Mouse (Mus musculus): ENCODE data around the gene Asf1b. TPM values are rescaled to one million over a fixed set of nuclear protein-coding genes. Genes with fewer than 3 reads are reported as not detected.

Asf1b gene
- total RNA-seq, 1 experiment from 2014 or later, result 22.5 TPM

DNA sequence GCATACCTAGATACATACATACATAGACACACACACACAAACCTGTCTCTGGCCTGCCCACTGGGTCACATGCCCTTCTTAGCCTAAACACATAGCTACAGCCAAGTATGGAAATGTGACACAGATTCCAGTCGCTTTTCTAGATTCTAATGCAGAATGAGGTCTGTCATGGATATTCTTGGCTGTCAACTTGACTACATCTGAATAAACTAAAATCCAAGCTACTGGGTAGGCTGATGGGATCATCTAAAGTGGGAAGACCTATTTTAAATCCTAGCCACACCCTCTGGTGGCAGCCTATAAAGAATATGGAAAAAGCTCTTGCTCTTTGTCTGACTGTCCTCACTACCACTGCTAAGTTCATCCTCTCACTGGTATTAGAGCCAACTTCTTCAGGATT, 12.9 kb upstream of the Asf1b start:
- ATAC-seq (replicated peaks in 1 of 2; ENCODE audit: insufficient read depth in 1 of 2, low FRiP score in 2 of 2, low TSS enrichment in 1 of 2, low read depth in 1 of 2, poor library complexity in 2 of 2, severe bottlenecking in 2 of 2), result no peak

- ATAC-seq (replicated peaks in 1 of 2; ENCODE audit: insufficient read depth in 1 of 2, low FRiP score in 2 of 2, low TSS enrichment in 1 of 2, low read depth in 1 of 2, poor library complexity in 2 of 2, severe bottlenecking in 2 of 2), result no peak
These were observed 9.8 kb upstream of the Asf1b start for GRCm38 (mm10) chr8:83945540-83945939.

- no peak for ATAC-seq (replicated peaks in 1 of 2; ENCODE audit: insufficient read depth in 1 of 2, low FRiP score in 2 of 2, low TSS enrichment in 1 of 2, low read depth in 1 of 2, poor library complexity in 2 of 2, severe bottlenecking in 2 of 2)
These were observed 580 bp upstream of the Asf1b start for GRCm38 (mm10) chr8:83954749-83955105.

- ATAC-seq (replicated peaks in 1 of 2; ENCODE audit: insufficient read depth in 1 of 2, low FRiP score in 2 of 2, low TSS enrichment in 1 of 2, low read depth in 1 of 2, poor library complexity in 2 of 2, severe bottlenecking in 2 of 2), result no peak
These were observed 581 bp downstream of the Asf1b start for GRCm38 (mm10) chr8:83955958-83956218.

- ATAC-seq (replicated peaks in 1 of 2; ENCODE audit: insufficient read depth in 1 of 2, low FRiP score in 2 of 2, low TSS enrichment in 1 of 2, low read depth in 1 of 2, poor library complexity in 2 of 2, severe bottlenecking in 2 of 2), result peak in 1 of 2 experiments; percentile 34; a peak in 1 of 4 replicates
These were observed 1.5 kb downstream of the Asf1b start for GRCm38 (mm10) chr8:83956789-83957188.

- no peak for ATAC-seq (replicated peaks in 1 of 2; ENCODE audit: insufficient read depth in 1 of 2, low FRiP score in 2 of 2, low TSS enrichment in 1 of 2, low read depth in 1 of 2, poor library complexity in 2 of 2, severe bottlenecking in 2 of 2)
These were observed 8.9 kb downstream of the Asf1b start for GRCm38 (mm10) chr8:83964015-83964765.

GRCm38 (mm10) chr8:83967701-83968100, 12.4 kb downstream of the Asf1b start:
- no peak for ATAC-seq (replicated peaks in 1 of 2; ENCODE audit: insufficient read depth in 1 of 2, low FRiP score in 2 of 2, low TSS enrichment in 1 of 2, low read depth in 1 of 2, poor library complexity in 2 of 2, severe bottlenecking in 2 of 2)

DNA sequence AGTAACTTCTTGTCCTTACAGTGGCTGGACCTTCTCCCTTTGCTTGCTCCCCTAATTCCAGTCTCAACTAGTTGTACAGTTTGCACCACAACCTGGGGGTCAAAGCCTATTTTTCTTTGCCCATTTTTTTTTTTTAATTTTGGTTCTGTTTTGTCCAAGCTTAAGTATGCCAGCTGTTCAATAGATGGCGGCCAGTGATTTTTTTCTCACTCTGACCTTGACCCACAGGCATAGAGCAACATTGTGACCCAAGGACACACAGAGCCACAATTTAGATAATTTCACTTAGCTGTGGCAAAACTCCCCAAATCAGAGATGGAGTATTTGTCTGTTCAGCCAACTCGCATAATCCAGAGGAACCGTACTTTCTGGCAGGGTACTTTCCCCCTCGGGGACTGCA, 15.8 kb downstream of the Asf1b start:
- ATAC-seq (replicated peaks in 1 of 2; ENCODE audit: insufficient read depth in 1 of 2, low FRiP score in 2 of 2, low TSS enrichment in 1 of 2, low read depth in 1 of 2, poor library complexity in 2 of 2, severe bottlenecking in 2 of 2), result no peak

GRCm38 (mm10) chr8:83971661-83972060, 16.4 kb downstream of the Asf1b start:
- no peak for ATAC-seq (replicated peaks in 1 of 2; ENCODE audit: insufficient read depth in 1 of 2, low FRiP score in 2 of 2, low TSS enrichment in 1 of 2, low read depth in 1 of 2, poor library complexity in 2 of 2, severe bottlenecking in 2 of 2)

DNA sequence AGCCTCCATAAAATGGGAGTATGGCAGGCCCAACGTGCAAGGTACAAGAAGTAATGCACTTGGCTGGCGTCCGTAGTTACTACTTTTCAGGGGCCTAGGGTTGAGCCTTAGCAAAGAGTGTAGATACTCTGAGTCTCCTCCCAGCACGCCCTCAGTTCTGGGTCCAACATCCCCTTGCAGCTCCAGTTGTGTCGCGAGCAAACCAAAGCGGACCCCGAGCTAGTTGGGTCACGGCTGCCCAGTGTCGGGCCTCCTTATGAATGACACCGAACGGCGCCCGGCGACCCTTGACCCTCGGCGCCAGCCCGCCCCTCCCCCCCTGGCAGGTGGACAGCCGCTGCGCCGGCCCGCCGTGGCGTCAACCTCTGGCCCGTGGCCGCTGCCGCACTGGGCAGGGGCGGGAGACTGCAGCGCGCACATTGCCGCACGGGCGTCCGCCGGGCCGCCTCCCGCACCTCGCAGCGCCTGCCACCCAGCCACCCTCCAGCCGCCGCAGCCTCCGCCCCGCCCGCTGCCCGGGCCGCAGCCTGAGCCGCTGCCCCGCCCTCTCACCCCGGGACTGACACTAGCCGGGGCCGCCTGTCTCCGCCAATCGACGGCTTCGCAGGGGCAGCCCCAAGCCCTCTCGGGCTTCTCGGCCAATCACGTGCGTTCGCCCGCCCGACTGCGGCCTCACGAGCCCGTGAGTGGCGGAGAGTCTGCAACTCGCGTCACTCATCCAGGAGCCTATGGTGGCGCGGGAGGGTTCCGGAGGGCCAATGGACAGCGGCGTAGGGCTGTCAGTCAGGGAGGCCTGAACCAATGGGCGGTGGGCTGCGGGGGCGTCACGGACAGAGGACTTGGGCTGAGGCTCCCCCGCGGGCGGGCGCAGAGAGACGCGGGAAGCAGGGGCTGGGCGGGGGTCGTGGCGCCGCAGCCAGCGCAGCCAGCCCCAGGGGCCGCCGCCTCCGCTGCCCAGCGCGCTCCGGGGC, 17.1 kb downstream of the Asf1b start, which contains the start of gene Prkaca:
TSS of gene Prkaca (plus strand) at position 844 of the 971 bp plus-strand sequence.
- ATAC-seq (replicated peaks in 1 of 2; ENCODE audit: insufficient read depth in 1 of 2, low FRiP score in 2 of 2, low TSS enrichment in 1 of 2, low read depth in 1 of 2, poor library complexity in 2 of 2, severe bottlenecking in 2 of 2), result peak; percentile 99

GRCm38 (mm10) chr8:83973161-83974031, 18.1 kb downstream of the Asf1b start:
- ATAC-seq (replicated peaks in 1 of 2; ENCODE audit: insufficient read depth in 1 of 2, low FRiP score in 2 of 2, low TSS enrichment in 1 of 2, low read depth in 1 of 2, poor library complexity in 2 of 2, severe bottlenecking in 2 of 2), result no peak

GRCm38 (mm10) chr8:83974521-83974920, 19.2 kb downstream of the Asf1b start:
- no peak for ATAC-seq (replicated peaks in 1 of 2; ENCODE audit: insufficient read depth in 1 of 2, low FRiP score in 2 of 2, low TSS enrichment in 1 of 2, low read depth in 1 of 2, poor library complexity in 2 of 2, severe bottlenecking in 2 of 2)

- ATAC-seq (replicated peaks in 1 of 2; ENCODE audit: insufficient read depth in 1 of 2, low FRiP score in 2 of 2, low TSS enrichment in 1 of 2, low read depth in 1 of 2, poor library complexity in 2 of 2, severe bottlenecking in 2 of 2), result no peak
These were observed 20.9 kb downstream of the Asf1b start for GRCm38 (mm10) chr8:83976101-83976630.

DNA sequence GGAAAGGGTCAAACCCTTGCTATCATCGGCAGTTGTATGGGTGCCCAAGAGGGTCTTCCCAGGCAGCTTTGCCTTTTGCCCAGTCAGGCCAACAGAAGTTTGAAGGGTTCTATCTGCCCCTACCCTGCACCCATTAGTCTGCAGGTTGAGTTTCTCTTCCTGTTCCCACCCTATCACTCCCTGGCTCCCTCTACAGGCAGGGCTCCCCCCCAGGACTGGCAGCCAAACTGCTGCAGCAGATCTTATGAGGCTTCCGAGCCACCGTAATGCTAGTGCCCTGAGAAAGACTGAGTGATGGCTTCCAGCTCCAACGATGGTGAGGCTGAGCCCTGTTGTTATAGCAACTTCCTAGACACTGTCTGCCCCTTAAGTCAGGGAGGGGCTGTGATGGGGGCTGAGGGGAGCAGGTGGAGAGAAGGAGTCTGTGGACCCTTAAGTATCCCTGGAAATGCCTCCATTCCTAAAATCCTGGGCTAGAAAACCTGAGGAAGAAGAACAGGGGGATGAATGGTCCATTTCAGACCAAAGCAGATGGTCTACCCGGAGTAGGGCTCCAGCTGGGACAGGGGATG, 21.6 kb downstream of the Asf1b start:
- ATAC-seq (replicated peaks in 1 of 2; ENCODE audit: insufficient read depth in 1 of 2, low FRiP score in 2 of 2, low TSS enrichment in 1 of 2, low read depth in 1 of 2, poor library complexity in 2 of 2, severe bottlenecking in 2 of 2), result no peak

DNA sequence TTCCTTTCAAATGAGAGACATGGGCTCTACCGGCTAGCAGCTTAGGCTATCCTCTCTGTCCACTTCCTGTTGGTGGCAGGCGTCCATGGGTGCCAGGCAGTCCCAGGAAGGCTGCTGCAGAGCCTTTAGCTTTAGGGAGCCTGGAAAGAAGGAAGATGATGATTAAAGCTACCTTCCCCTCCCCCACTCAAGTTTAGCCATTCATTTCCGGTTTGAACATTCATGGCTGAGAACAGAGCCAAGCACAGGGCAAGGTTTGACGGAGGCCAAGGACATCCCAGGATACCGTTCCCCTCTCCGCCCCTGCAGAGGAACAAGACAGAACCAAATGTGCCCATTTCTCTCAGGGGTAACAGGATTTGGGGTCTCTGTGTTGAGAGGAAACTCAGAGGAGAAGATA, 22.3 kb downstream of the Asf1b start:
- ATAC-seq (replicated peaks in 1 of 2; ENCODE audit: insufficient read depth in 1 of 2, low FRiP score in 2 of 2, low TSS enrichment in 1 of 2, low read depth in 1 of 2, poor library complexity in 2 of 2, severe bottlenecking in 2 of 2), result no peak

GRCm38 (mm10) chr8:83978200-83978599, 22.9 kb downstream of the Asf1b start:
- no peak for ATAC-seq (replicated peaks in 1 of 2; ENCODE audit: insufficient read depth in 1 of 2, low FRiP score in 2 of 2, low TSS enrichment in 1 of 2, low read depth in 1 of 2, poor library complexity in 2 of 2, severe bottlenecking in 2 of 2)

DNA sequence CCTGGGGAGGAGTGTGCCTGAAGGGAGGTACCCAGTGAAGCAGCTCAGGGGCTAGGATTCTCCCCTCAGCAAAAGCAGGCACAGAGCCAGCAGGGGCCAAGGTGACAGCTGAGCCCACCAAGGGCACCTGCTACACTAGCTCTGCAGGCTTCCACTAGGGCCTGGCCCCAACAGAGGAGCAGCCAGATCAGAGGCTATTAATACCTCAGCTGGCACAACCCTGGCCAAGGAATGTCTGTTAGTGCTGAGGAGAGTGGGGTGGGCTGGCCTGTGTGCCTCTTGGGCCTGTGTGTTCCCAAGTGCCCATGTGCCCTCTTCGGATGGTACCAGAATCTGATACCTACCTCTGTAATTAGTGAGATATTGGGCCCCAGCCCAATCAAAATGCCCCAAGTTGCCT, 24.9 kb downstream of the Asf1b start:
- no peak for ATAC-seq (replicated peaks in 1 of 2; ENCODE audit: insufficient read depth in 1 of 2, low FRiP score in 2 of 2, low TSS enrichment in 1 of 2, low read depth in 1 of 2, poor library complexity in 2 of 2, severe bottlenecking in 2 of 2)

Measured in hematopoietic stem cell, adult 5-6 weeks (primary cell).